Mouse (Mus musculus) lung, adult 2 months (tissue): ENCODE results near the gene Gtf2ird1.

Source experiments
- CTCF ChIP-seq: fragments of 200-500 bp; IDR thresholded peaks from 2 replicates; pipeline ENCODE4 v1.5.1; 2011; ENCODE audit warnings: mild to moderate bottlenecking, low read length, control low read depth; ENCODE audit not compliant: insufficient read depth
- POLR2A ChIP-seq: fragments of 200-500 bp; IDR thresholded peaks from 2 replicates; pipeline ENCODE4 v1.6.1; 2011; ENCODE audit warnings: low read depth, mild to moderate bottlenecking, control low read depth, low read length, borderline replicate concordance; ENCODE audit errors: extremely low read depth

DNA sequence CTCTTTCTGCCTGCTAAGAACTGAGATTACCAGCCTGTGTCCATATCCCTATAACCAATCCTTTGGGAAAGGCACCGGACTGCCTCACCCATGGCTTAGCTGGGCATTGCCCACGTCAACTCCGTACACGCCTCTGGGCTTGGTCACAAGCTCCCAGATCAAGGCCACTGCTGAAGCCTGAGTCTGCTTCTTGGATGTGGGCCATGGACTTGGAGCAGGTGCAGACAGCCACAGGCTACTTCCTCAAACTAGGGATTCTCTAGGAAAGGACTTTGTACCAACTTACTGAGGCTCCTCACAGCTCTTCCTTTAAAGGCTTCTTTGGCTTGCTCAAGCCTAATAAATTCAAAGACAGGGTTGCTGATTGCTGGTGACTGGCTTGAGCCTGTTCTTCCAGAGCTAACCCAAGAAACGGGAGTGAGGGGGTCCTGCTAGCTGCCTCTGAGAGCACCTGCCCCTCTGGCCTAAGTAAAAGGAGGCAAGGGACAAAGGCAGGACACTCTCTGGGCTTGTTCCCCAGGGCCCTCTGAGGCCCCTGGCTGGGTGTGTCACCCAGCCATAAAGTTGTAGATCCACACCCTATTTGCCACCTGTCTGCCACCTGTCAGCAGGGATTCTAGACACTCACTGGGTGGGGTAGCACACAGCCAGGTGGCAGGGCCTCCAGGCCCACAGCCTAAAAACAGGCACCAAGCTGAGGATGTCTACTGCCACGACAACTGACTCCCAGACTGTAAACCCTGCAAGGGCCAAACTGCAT, 38.0 kb downstream of the Gtf2ird1 start:
- TF ChIP-seq CTCF (no peak), POLR2A (no peak)
